Mouse (Mus musculus) mesoderm, embryonic 11.5 days (tissue): ENCODE data around the gene Ctla4.
A peak's percentile ranks its signal among the peaks of the same experiment; 100 is the strongest.

ENCODE experiments used
- DNase-seq: peaks from one replicate; pipeline ENCODE4 v3.0.0-alpha.2; 2012; ENCODE audit warnings: low read depth, low spot score

Gene Ctla4

GRCm38 (mm10) chr1:60865167-60865566, 21.6 kb upstream of the Ctla4 start:
- no peak for DNase-seq

- DNase-seq = no peak
These were observed 20.8 kb upstream of the Ctla4 start for GRCm38 (mm10) chr1:60866043-60866442.

- peak; percentile 58 for DNase-seq
These were observed 18.2 kb upstream of the Ctla4 start for GRCm38 (mm10) chr1:60868333-60869277.

GRCm38 (mm10) chr1:60875267-60875666, 11.5 kb upstream of the Ctla4 start:
- no peak for DNase-seq

- DNase-seq = no peak
These were observed 6.5 kb upstream of the Ctla4 start for GRCm38 (mm10) chr1:60880116-60880867.

- DNase-seq = no peak
These were observed 4.0 kb upstream of the Ctla4 start for GRCm38 (mm10) chr1:60882792-60883191.

- no peak for DNase-seq
These were observed 3.5 kb upstream of the Ctla4 start for GRCm38 (mm10) chr1:60883279-60883678.

- DNase-seq = no peak
These were observed 2.2 kb upstream of the Ctla4 start for GRCm38 (mm10) chr1:60884611-60885010.

GRCm38 (mm10) chr1:60898127-60898932, 11.5 kb downstream of the Ctla4 start:
- no peak for DNase-seq

GRCm38 (mm10) chr1:60898933-60899210, 12.1 kb downstream of the Ctla4 start:
- no peak for DNase-seq

GRCm38 (mm10) chr1:60899244-60899643, 12.4 kb downstream of the Ctla4 start:
- DNase-seq = no peak

GRCm38 (mm10) chr1:60902547-60902946, 15.7 kb downstream of the Ctla4 start:
- no peak for DNase-seq

GRCm38 (mm10) chr1:60903126-60903525, 16.3 kb downstream of the Ctla4 start:
- DNase-seq = no peak

GRCm38 (mm10) chr1:60904456-60904978, 17.7 kb downstream of the Ctla4 start:
- DNase-seq = no peak

GRCm38 (mm10) chr1:60907466-60907865, 20.7 kb downstream of the Ctla4 start:
- no peak for DNase-seq

GRCm38 (mm10) chr1:60908751-60909161, 22.0 kb downstream of the Ctla4 start:
- DNase-seq = no peak

- DNase-seq = no peak
These were observed 22.9 kb downstream of the Ctla4 start for GRCm38 (mm10) chr1:60909746-60910145.

GRCm38 (mm10) chr1:60910796-60911195, 24.0 kb downstream of the Ctla4 start:
- no peak for DNase-seq

GRCm38 (mm10) chr1:60911631-60912030, 24.8 kb downstream of the Ctla4 start:
- no peak for DNase-seq

GRCm38 (mm10) chr1:60913305-60913704, 26.5 kb downstream of the Ctla4 start:
- no peak for DNase-seq

GRCm38 (mm10) chr1:60916281-60916781, 29.5 kb downstream of the Ctla4 start:
- no peak for DNase-seq
